Mouse (Mus musculus) thymus, adult 2 months (tissue): ENCODE measurements around the gene Prr3. TPM values are rescaled to one million over a fixed set of nuclear protein-coding genes. Genes with fewer than 3 reads are reported as not detected.
"Not testable (repeated sequence)": the region's sequence is repeated elsewhere in the genome, so short reads cannot be mapped to it uniquely, and the experiment has no call there.

ENCODE experiments used
- DNase-seq: peaks from one replicate; pipeline ENCODE4 v3.0.0; 2021
- H3K27ac ChIP-seq: fragments of 200-500 bp; 2 replicates; pipeline ENCODE4 v1.5.1; 2012; ENCODE audit warnings: low read length, control low read depth; ENCODE audit not compliant: control insufficient read depth, insufficient read depth
- H3K27me3 ChIP-seq: fragments of 200-500 bp; 2 replicates; pipeline ENCODE4 v1.6.1; 2012; ENCODE audit warnings: mild to moderate bottlenecking, low read length, moderate library complexity, mixed read lengths; ENCODE audit not compliant: control insufficient read depth, insufficient read depth
- H3K36me3 ChIP-seq: fragments of 200-500 bp; 2 replicates; pipeline ENCODE4 v1.6.1; 2012; ENCODE audit warnings: mild to moderate bottlenecking, low read length, moderate library complexity; ENCODE audit not compliant: control insufficient read depth, insufficient read depth
- H3K4me1 ChIP-seq: fragments of 200-500 bp; replicated peaks from 2 replicates; pipeline ENCODE4 v1.6.1; 2012; ENCODE audit warnings: low read length; ENCODE audit not compliant: control insufficient read depth, insufficient read depth
- H3K4me3 ChIP-seq: fragments of 200-500 bp; 2 replicates; pipeline ENCODE4 v1.5.1; 2012; ENCODE audit warnings: mild to moderate bottlenecking, low read length, control low read depth, moderate library complexity; ENCODE audit not compliant: control insufficient read depth, insufficient read depth
- CTCF ChIP-seq: fragments of 200-500 bp; IDR thresholded peaks from 2 replicates; pipeline ENCODE4 v1.5.1; 2012; ENCODE audit warnings: mild to moderate bottlenecking, control low read depth, low read length, moderate library complexity, borderline replicate concordance; ENCODE audit not compliant: control insufficient read depth, poor library complexity, insufficient read depth; ENCODE audit errors: extremely low read depth
- POLR2A ChIP-seq: fragments of 200-500 bp; IDR thresholded peaks from 2 replicates; pipeline ENCODE4 v1.6.1; 2012; ENCODE audit warnings: mild to moderate bottlenecking, low read length, control low read depth, moderate library complexity; ENCODE audit not compliant: control insufficient read depth, poor library complexity, insufficient read depth; ENCODE audit errors: extremely low read depth
- WGBS: fragments of 180-500 bp; shearing (Covaris S2); methylation state at CpG from one replicate; pipeline ENCODE4 v1.1.7; 2018; 5-methylcytosine and 5-hydroxymethylcytosine counted together
- polyA plus RNA-seq: library from polyadenylated mRNA; depleted of rRNA; stranded (reverse); fragments of >200 nt; gene quantifications from 2 replicates; pipeline ENCODE4 v1.2.3, GENCODE M21; 2012

Prr3 gene
- polyA plus RNA-seq, 1 experiment: 35.5 TPM

DNA sequence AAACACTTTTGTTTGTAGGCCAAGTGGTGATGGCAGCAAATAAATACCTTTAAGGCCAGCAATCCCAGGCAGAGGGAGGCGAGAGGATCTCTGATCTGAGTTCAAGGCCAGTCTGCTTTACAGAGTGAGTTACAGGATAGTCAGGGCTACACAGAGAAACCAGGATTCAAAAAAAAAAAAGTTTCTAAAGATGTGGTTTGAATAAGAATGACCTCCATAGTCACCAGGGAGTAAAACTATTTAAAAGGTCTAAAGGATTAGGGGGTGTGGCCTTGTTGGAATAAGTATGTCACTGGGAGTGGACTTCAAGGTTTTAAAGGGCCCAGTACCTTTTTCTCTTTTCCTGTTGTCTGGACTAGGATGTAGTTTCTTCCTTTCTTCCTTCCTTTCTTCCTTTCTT lies 40.1 kb downstream of the Prr3 start:
- H3K27me3 ChIP-seq: no peaks in the 10 kb centered on the region
- no peak for TF ChIP-seq CTCF
- no peak for TF ChIP-seq POLR2A
- no peak overlapping the region for H3K27ac ChIP-seq
- no peak overlapping the region for H3K4me3 ChIP-seq
- DNase-seq: no peak
- no peaks in the 10 kb centered on the region for H3K4me1 ChIP-seq
- no peaks in the 10 kb centered on the region for H3K36me3 ChIP-seq
- 90% methylated on average over 1 of the region's 1 CpGs for WGBS

DNA sequence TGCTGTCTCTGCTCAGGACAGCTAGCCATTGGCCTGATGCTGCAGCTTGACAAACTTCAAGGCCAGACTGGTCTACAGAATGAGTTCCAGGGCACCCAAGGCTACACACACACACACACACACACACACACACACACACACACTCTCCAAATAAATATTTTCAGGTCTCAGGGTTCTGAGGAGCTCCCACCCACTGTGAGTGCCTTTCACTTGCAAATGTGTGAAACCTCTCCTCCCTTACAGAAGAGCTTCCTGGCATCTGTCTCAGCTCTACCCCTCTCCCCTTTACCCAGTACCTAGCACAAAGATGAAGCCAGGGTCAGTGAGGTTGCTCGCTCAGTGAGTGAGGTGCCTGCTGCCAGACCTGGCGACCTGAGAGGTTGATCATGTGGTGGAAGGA lies 40.9 kb downstream of the Prr3 start:
- Histone ChIP-seq H3K4me1 (no peaks in the 10 kb centered on the region), H3K27ac (no peak overlapping the region), H3K4me3 (no peak overlapping the region), H3K36me3 (no peaks in the 10 kb centered on the region), H3K27me3 (no peaks in the 10 kb centered on the region)
- DNase-seq: no peak
- TF ChIP-seq POLR2A (no peak), CTCF (no peak)
- WGBS: 91% methylated on average over 2 of the region's 2 CpGs

DNA sequence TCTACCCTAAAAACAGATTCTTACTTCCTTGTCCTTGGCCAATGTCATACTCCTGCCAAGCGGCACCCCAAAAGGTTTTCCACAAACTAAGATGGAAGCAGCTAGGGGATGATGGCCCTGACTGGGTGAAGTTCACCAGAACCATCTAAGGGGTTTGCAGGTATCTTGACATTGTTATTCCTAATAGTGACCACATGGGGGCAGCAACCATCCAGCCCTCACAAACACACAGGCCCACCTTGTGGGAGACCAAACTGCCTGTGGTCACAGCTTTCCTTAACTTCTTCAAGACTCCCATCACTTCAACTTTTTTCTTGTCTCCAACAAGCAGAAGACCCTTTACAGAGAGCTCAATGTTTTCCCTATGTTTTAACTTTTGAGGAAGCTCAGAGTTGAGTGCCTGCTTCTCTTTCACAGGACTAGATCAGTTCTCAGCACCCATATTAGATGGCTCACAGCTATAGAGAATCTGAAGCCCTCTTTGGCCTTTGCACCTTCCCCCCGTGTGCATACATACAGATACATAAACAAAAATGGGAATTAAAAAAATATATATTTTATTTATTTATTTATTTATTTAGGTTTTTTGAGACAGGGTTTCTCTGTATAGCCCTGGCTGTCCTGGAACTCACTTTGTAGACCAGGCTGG lies 42.2 kb downstream of the Prr3 start:
- no peak for TF ChIP-seq POLR2A
- peak; percentile 36; the same call in 1 of the 2 replicates for TF ChIP-seq CTCF
- DNase-seq: peak; percentile 57
- Histone ChIP-seq H3K4me1 (no peaks in the 10 kb centered on the region), H3K36me3 (no peaks in the 10 kb centered on the region), H3K4me3 (no peak overlapping the region), H3K27me3 (no peaks in the 10 kb centered on the region), H3K27ac (no peak overlapping the region)
- 50% methylated on average over 2 of the region's 2 CpGs for WGBS

DNA sequence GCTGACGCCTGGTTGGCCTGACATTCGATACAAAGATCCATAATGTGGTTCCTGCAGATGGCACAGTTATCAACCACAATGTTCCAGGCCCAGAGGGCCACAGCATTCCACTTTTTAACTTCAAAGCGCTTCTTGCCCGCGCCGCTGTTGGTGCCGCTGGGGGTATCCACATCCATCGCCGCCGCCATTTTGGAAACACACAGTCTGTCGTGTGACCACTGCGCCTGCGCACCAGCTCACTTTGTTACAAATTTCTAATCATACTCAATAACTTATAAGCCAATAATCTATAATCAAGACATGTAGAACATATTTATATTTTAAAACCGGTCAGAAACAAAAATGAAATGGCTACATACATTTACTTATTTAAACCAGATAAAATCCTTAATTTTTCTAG lies 44.3 kb downstream of the Prr3 start:
- H3K27ac ChIP-seq, H3K27me3 ChIP-seq, H3K4me1 ChIP-seq, H3K36me3 ChIP-seq, DNase-seq, H3K4me3 ChIP-seq: not testable (repeated sequence)
- 91% methylated on average over 14 of the region's 14 CpGs for WGBS

DNA sequence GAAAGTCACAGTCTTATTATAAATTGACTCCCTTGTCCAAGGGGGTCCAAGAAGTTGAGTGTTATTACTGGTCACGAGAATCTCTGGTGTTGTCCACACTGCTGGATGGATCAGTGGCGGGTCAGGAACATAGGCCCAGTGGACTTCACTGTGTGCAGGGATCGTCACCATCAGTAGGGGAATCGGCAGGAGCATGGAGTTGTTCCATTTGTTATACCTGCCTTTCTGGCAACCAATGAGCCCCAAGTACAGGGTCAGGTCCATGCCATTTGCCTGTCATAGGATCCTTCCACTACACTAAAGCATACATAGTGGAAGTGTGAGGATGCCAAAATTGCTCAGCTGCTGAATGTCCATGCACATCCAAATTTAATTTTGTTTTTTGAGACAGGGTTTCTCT lies 47.4 kb downstream of the Prr3 start:
- Histone ChIP-seq H3K36me3 (peaks cover 36% of the 10 kb centered on the region), H3K4me1 (no peaks in the 10 kb centered on the region), H3K27me3 (no peaks in the 10 kb centered on the region), H3K27ac (no peak overlapping the region), H3K4me3 (no peak overlapping the region)
- TF ChIP-seq POLR2A (no peak), CTCF (no peak)
- WGBS: 97% methylated on average over 4 of the region's 4 CpGs
- no peak for DNase-seq

DNA sequence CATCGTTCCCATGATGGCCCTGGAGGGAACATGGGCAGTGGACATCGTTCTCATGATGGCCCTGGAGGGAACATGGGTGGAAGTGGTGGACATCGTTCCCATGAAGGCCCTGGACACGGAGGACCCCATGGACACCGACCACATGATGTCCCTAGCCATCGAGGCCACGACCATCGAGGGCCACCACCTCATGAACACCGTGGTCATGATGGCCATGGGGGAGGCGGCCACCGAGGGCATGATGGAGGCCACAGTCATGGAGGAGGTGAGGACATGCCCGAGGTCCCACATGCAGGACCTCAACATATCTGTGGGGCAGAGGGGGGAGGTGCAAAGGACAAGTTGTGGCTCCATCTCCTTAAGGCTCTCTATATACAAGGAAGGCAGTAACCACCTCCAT lies 49.4 kb downstream of the Prr3 start:
- Histone ChIP-seq H3K4me3 (no peak overlapping the region), H3K4me1 (no peaks in the 10 kb centered on the region), H3K27me3 (no peaks in the 10 kb centered on the region), H3K36me3 (peaks cover 55% of the 10 kb centered on the region), H3K27ac (no peak overlapping the region)
- no peak for DNase-seq
- WGBS: 97% methylated on average over 12 of the region's 12 CpGs
- TF ChIP-seq CTCF (no peak), POLR2A (no peak)

DNA sequence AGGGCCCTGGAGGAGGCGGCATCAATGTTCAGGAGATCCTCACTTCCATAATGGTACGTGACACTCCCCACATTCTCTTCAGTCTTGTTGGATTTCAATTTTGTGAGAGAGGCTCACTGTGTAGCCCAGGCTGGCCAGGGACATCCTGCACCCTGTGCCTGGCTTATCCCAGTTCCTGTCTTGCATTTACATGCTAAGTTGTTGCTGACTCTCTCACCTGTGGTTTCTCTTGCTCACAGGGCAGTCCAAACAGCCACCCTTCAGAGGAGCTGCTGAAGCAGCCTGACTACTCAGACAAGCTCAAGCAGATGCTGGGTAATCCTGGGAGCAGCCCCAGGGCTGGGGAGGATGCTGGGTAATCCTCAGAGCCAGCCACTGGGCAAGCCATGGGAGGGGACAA lies 50.5 kb downstream of the Prr3 start:
- no peak for DNase-seq
- TF ChIP-seq CTCF: no peak
- TF ChIP-seq POLR2A: no peak
- no peak overlapping the region for H3K4me3 ChIP-seq
- 100% methylated on average over 2 of the region's 2 CpGs for WGBS
- no peak overlapping the region for H3K27ac ChIP-seq
- peaks cover 66% of the 10 kb centered on the region for H3K36me3 ChIP-seq
- H3K4me1 ChIP-seq: no peaks in the 10 kb centered on the region
- no peaks in the 10 kb centered on the region for H3K27me3 ChIP-seq
